Mouse (Mus musculus): Measurements from ENCODE around the gene Wasf1. TPM values are rescaled to one million over a fixed set of nuclear protein-coding genes. Genes with fewer than 3 reads are reported as not detected.

Wasf1 gene
- total RNA-seq, 2 experiments from 2014 or later = 4.1 to 5.5 TPM

DNA sequence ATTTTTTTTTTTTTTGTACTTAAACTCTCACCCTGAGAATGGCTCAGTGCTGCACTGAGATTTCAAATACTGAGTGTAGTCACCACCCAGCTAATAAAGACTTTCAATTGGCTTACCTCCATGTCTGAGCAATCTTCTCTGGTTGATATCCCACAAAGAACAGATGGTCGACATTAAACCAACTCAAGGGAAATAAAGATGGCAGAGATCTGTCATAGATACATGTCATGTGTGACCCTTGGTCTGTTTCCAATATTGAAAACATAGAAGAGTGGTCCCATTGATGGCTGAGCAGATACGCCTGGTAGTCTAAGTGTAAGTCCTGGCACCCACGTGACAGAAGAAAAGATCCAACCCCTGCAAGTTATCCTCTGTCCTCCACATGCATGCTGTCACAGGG is 101.3 kb downstream of the Wasf1 start:
- no peak for DNase-seq

DNA sequence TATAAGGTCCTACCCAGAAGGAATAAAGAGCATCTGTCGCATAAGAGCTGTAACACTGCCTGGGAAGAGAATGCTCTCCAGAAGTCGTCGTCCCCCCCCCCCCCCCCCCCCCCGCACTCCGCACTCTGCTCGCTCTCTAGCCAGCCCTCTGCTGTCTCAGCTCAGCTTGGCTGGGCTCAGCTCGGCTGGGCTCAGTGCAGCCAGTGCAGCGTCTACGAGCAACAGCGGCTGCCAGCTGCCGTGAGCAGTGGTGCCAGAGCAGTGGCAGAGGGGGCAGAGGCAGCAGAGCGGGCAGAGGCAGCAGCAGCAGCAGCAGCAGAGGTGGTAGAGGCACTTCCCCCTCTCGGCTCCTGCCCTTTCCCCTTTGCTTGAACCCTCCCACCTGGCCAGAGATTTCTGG is 102.1 kb downstream of the Wasf1 start:
- no peak for DNase-seq

Other genes with a start within 250 kb of the Wasf1 start
- 1 to 10 TPM; 2.2 to 2.6 TPM for gene Mettl24, start 200.2 kb upstream of the Wasf1 start, total RNA-seq (2021)
- 10 to 100 TPM; 17.8 to 19.2 TPM for gene Cdc40, start 164 bp upstream of the Wasf1 start, total RNA-seq (2021)
- gene Gpr6, start 188.8 kb downstream of the Wasf1 start, total RNA-seq (2021) = not detected